ENCODE assay signal across 8 mouse cellular contexts in genomic region chr5:53326023-53326422, GRCm38 (mm10). TPM values are rescaled to one million over a fixed set of nuclear protein-coding genes. Genes with fewer than 3 reads are reported as not detected.
DNase-seq lines count a peak whose midpoint lies in the region; ATAC-seq and TF ChIP-seq lines count a peak whose summit lies in the region.

No protein-coding gene starts in this region.

- TF ChIP-seq POLR2A in ES-Bruce4 (IDR thresholded peaks at IDR 0.05; ENCODE audit: insufficient read depth, low read length), result no peak
- no peak for TF ChIP-seq POLR2A in thymus, adult 2 months (IDR thresholded peaks at IDR 0.05; ENCODE audit: control insufficient read depth, extremely low read depth, insufficient read depth, low read length, poor library complexity)

- no peak overlapping the region for H3K4me2 ChIP-seq in neural tube, embryonic 14.5 days (ENCODE audit: low read depth, low read length)

- H3K4me3 ChIP-seq in ES-Bruce4 (ENCODE audit: low read depth, low read length), result no peak overlapping the region
- no peak overlapping the region for H3K4me3 ChIP-seq in neural tube, embryonic 14.5 days (ENCODE audit: low read depth, low read length)
- H3K4me3 ChIP-seq in thymus, adult 2 months (ENCODE audit: control insufficient read depth, insufficient read depth, low read length), result no peak overlapping the region

- DNase-seq in brain, embryonic 18.5 days (ENCODE audit: low read depth, low spot score), result peak; percentile 43
- peak; percentile 90 for DNase-seq in fibroblast of lung, adult 2 months (ENCODE audit: low read depth)
- peak; percentile 77 to 84 for DNase-seq in heart, postnatal 14 days
- DNase-seq in kidney, postnatal 36 days, result peak; percentile 47 to 77
- peak; percentile 75 to 83 for DNase-seq in lung, adult 18-20 months
- DNase-seq in thymus, adult 2 months, result peak; percentile 53

- H3K27ac ChIP-seq in ES-Bruce4 (ENCODE audit: insufficient read depth, low read length), result no peak overlapping the region
- no peak overlapping the region; the same call in 1 of the 2 replicates for H3K27ac ChIP-seq in neural tube, embryonic 14.5 days (ENCODE audit: low read depth, low read length)
- no peak overlapping the region for H3K27ac ChIP-seq in thymus, adult 2 months (ENCODE audit: control insufficient read depth, insufficient read depth, low read length)

- ATAC-seq in neural tube, embryonic 14.5 days (ENCODE audit: low read depth), result peak; percentile 80

- WGBS in neural tube, embryonic 14.5 days, result 0% methylated on average over 8 of the region's 8 CpGs
- 6% methylated on average over 8 of the region's 8 CpGs for WGBS in thymus, adult 2 months

- H3K9ac ChIP-seq in ES-Bruce4 (ENCODE audit: low read depth, poor library complexity, severe bottlenecking), result no peak overlapping the region
- no peak overlapping the region for H3K9ac ChIP-seq in neural tube, embryonic 14.5 days (replicated peaks; ENCODE audit: low read depth, low read length)

- TF ChIP-seq EP300 in ES-Bruce4 (IDR thresholded peaks at IDR 0.05; ENCODE audit: insufficient read depth, low read depth, low read length), result no peak

- no peaks in the 10 kb centered on the region for H3K4me1 ChIP-seq in ES-Bruce4 (ENCODE audit: control insufficient read depth, insufficient read depth, low read length)
- peaks cover 8% of the 10 kb centered on the region; the same call in 1 of the 2 replicates for H3K4me1 ChIP-seq in neural tube, embryonic 14.5 days (ENCODE audit: control insufficient read depth, insufficient read depth, low read length)
- no peaks in the 10 kb centered on the region for H3K4me1 ChIP-seq in thymus, adult 2 months (replicated peaks; ENCODE audit: control insufficient read depth, insufficient read depth, low read length)

- H3K27me3 ChIP-seq in ES-Bruce4 (ENCODE audit: control insufficient read depth, insufficient read depth, low read length, poor library complexity, severe bottlenecking), result no peaks in the 10 kb centered on the region
- H3K27me3 ChIP-seq in neural tube, embryonic 14.5 days (ENCODE audit: control insufficient read depth, insufficient read depth, low read length), result no peaks in the 10 kb centered on the region
- H3K27me3 ChIP-seq in thymus, adult 2 months (ENCODE audit: control insufficient read depth, insufficient read depth, low read length), result no peaks in the 10 kb centered on the region

- intact Hi-C loops in heart, postnatal 14 days (cut with DNase I), result loop anchor here (1.0 kb wide), 1 partner anchor 346 kb away; no protein-coding TSS in a partner anchor

- TF ChIP-seq CTCF in ES-Bruce4 (IDR thresholded peaks at IDR 0.05; ENCODE audit: low read depth, low read length), result peak; percentile 97
- peak; percentile 75; the same call in 1 of the 2 replicates for TF ChIP-seq CTCF in thymus, adult 2 months (IDR thresholded peaks at IDR 0.05; ENCODE audit: borderline replicate concordance, control insufficient read depth, extremely low read depth, insufficient read depth, low read length, poor library complexity)

- H3K36me3 ChIP-seq in ES-Bruce4 (ENCODE audit: control insufficient read depth, insufficient read depth, low read length, poor library complexity, severe bottlenecking), result no peaks in the 10 kb centered on the region
- H3K36me3 ChIP-seq in neural tube, embryonic 14.5 days (ENCODE audit: control insufficient read depth, insufficient read depth, low read length), result no peaks in the 10 kb centered on the region
- no peaks in the 10 kb centered on the region for H3K36me3 ChIP-seq in thymus, adult 2 months (ENCODE audit: control insufficient read depth, insufficient read depth, low read length)

- H3K9me3 ChIP-seq in ES-Bruce4 (replicated peaks; ENCODE audit: control insufficient read depth, insufficient read depth, low read length, poor library complexity, severe bottlenecking), result no peaks in the 10 kb centered on the region
- no peaks in the 10 kb centered on the region for H3K9me3 ChIP-seq in neural tube, embryonic 14.5 days (ENCODE audit: control insufficient read depth, low read length)

RNA-seq across cellular contexts. Expression of gene Smim20, which starts 59.1 kb away (rescaled TPM):
- polyA plus RNA-seq in ES-Bruce4 (2011; ENCODE audit: insufficient read depth, insufficient read length, low read depth, missing spikeins), result 20.0 and 33.1 TPM in 2 replicates
- 10 to 100 TPM; 80.5 to 80.8 TPM for total RNA-seq in heart, postnatal 14 days (2021)
- 84.6 and 93.4 TPM in 2 replicates for polyA plus RNA-seq in neural tube, embryonic 14.5 days (2014; fragmentation: Nextera tagmentation; extraction: Ambion mirVana)
- 37.4 and 52.3 TPM in 2 replicates for polyA plus RNA-seq in thymus, adult 2 months (2012; rRNA removed)
